Mouse (Mus musculus): ENCODE measurements around the gene Frmd4a. TPM values are rescaled to one million over a fixed set of nuclear protein-coding genes. Genes with fewer than 3 reads are reported as not detected.

Frmd4a gene
- polyA plus RNA-seq, 1 experiment, result 46.5 TPM

- no peak for DNase-seq
- Histone ChIP-seq H3K4me1 (ENCODE audit: control insufficient read depth, insufficient read depth, low read length) (peaks cover 4% of the 10 kb centered on the region), H3K4me3 (replicated peaks; ENCODE audit: extremely low read depth, low read depth, low read length) (no peak overlapping the region)
- 37% methylated on average over 7 of the region's 7 CpGs for WGBS
- no peak for TF ChIP-seq POLR2A (IDR thresholded peaks at IDR 0.05; ENCODE audit: borderline replicate concordance, extremely low read depth, low read depth, low read length)
- no peak for TF ChIP-seq CTCF (IDR thresholded peaks at IDR 0.05; ENCODE audit: insufficient read depth, low read length)
Measured at GRCm38 (mm10) chr2:4428407-4428855, 410.9 kb downstream of the Frmd4a start.

DNA sequence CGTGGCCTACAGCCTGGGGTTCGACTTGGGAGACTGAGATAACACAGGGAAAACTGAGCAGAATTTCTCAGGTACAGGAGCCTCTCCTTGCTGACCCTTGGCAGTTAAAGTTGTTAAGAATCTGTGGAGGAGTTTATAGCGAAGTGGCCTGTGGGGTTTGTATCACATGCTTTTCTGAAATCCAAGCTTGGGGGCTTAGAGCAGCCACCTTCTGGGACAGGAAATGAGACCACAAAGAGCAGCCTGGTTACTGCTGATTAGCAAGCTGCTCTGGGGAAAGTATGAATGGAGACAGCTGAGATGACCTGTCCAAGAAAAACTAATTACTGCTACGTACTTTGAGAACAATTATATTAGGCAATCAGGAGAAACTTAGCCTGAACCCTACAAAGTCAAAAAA is 415.6 kb downstream of the Frmd4a start:
- DNase-seq, result no peak
- TF ChIP-seq CTCF (IDR thresholded peaks at IDR 0.05; ENCODE audit: insufficient read depth, low read length), result no peak
- no peak for TF ChIP-seq POLR2A (IDR thresholded peaks at IDR 0.05; ENCODE audit: borderline replicate concordance, extremely low read depth, low read depth, low read length)
- 59% methylated on average over 4 of the region's 4 CpGs for WGBS
- Histone ChIP-seq H3K4me3 (replicated peaks; ENCODE audit: extremely low read depth, low read depth, low read length) (no peak overlapping the region), H3K4me1 (ENCODE audit: control insufficient read depth, insufficient read depth, low read length) (peaks cover 4% of the 10 kb centered on the region)

- Histone ChIP-seq H3K4me3 (replicated peaks; ENCODE audit: extremely low read depth, low read depth, low read length) (no peak overlapping the region), H3K4me1 (ENCODE audit: control insufficient read depth, insufficient read depth, low read length) (no peaks in the 10 kb centered on the region)
- 53% methylated on average over 8 of the region's 8 CpGs for WGBS
- no peak for DNase-seq
- TF ChIP-seq CTCF (IDR thresholded peaks at IDR 0.05; ENCODE audit: insufficient read depth, low read length) (no peak), POLR2A (IDR thresholded peaks at IDR 0.05; ENCODE audit: borderline replicate concordance, extremely low read depth, low read depth, low read length) (no peak)
Measured at GRCm38 (mm10) chr2:4435051-4435450, 417.5 kb downstream of the Frmd4a start.

DNA sequence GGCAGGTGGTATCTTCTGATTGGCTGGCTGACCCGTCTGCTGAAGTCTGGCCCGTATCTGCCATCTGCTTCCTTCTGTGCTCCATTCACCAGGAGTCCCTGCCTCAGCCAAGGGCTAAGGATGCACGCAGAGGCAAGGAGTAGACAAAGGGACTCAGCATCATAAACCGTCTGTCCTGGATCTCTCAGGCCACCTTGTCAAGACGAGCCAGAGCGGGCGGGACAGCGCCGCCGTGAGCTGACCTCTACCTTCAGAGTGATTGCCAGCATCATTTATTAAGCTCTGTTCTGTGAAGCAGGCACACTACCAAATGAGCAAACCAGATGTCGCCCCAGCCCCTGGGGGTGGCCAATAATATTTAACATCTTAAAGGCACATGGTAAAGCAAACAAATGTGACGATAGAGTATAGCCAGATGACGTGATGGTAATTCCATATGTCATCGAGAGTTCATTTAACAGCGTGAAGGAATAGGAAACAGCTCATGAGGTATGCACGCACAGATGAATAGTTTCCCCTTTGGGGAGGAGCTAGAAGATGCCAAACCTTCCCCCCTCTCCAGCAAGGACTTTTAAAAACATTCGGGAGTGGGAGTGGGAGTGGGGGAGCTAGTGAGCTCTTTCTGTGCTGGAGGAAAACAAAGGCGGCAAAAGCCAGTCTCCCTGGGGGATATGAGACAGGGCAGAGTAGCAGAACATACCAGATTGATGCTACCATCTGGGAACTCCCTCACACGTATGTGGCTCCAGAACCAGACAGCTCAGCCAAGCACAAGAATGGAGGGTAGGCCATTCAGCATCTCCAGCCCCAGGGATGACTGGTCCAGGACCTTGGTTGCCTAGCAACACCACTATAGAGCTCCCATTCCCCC is 419.1 kb downstream of the Frmd4a start:
- WGBS, result 82% methylated on average over 19 of the region's 19 CpGs
- DNase-seq, result no peak
- no peak overlapping the region for H3K4me3 ChIP-seq (replicated peaks; ENCODE audit: extremely low read depth, low read depth, low read length)
- TF ChIP-seq CTCF (IDR thresholded peaks at IDR 0.05; ENCODE audit: insufficient read depth, low read length), result no peak
- no peak for TF ChIP-seq POLR2A (IDR thresholded peaks at IDR 0.05; ENCODE audit: borderline replicate concordance, extremely low read depth, low read depth, low read length)
- no peaks in the 10 kb centered on the region for H3K4me1 ChIP-seq (ENCODE audit: control insufficient read depth, insufficient read depth, low read length)

DNA sequence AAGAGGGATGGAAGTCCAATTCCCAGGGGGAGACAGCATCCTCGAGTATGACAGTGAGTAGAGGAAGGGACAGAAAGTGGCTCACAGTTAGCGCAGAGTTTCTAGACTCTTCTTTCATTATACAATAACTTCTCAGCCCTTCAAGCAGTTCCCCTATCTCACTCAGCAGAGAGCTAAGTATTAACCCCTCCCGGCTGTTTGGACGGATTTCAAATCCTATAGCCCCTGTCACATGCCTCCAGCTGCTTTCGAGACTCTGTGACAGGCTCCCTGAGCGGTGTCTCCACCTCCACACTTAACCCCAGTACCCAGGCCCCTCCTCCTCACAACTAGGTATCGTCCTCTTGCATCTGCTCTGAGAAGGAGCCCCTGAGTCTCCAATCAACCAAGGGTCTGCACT is 421.2 kb downstream of the Frmd4a start:
- DNase-seq, result no peak
- TF ChIP-seq CTCF (IDR thresholded peaks at IDR 0.05; ENCODE audit: insufficient read depth, low read length), result no peak
- TF ChIP-seq POLR2A (IDR thresholded peaks at IDR 0.05; ENCODE audit: borderline replicate concordance, extremely low read depth, low read depth, low read length), result no peak
- 69% methylated on average over 7 of the region's 7 CpGs for WGBS
- Histone ChIP-seq H3K4me3 (replicated peaks; ENCODE audit: extremely low read depth, low read depth, low read length) (no peak overlapping the region), H3K4me1 (ENCODE audit: control insufficient read depth, insufficient read depth, low read length) (no peaks in the 10 kb centered on the region)

GRCm38 (mm10) chr2:4439909-4440308 is 422.4 kb downstream of the Frmd4a start:
- WGBS, result 85% methylated on average over 4 of the region's 4 CpGs
- H3K4me3 ChIP-seq (replicated peaks; ENCODE audit: extremely low read depth, low read depth, low read length), result no peak overlapping the region
- TF ChIP-seq POLR2A (IDR thresholded peaks at IDR 0.05; ENCODE audit: borderline replicate concordance, extremely low read depth, low read depth, low read length), result no peak
- no peak for TF ChIP-seq CTCF (IDR thresholded peaks at IDR 0.05; ENCODE audit: insufficient read depth, low read length)

DNA sequence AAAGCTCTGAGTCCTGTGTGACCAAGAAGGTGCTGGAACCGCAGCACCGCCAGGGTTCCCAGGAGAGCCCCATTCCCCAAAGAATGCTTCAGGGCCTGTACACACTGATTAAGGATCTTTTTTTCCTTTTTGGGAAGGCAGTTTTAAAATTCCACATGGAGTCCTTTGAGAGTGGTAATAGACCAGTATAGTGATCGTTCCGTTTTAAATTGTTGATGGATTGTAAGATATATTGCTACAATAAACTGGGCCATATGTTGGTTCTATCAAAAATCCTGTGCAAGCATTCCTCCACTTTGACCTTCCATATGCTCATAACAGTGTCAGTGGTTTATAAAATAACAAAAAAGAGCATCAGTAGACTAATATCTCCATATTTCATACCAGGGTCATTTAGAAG is 424.3 kb downstream of the Frmd4a start:
- Histone ChIP-seq H3K4me1 (ENCODE audit: control insufficient read depth, insufficient read depth, low read length) (no peaks in the 10 kb centered on the region), H3K4me3 (replicated peaks; ENCODE audit: extremely low read depth, low read depth, low read length) (no peak overlapping the region)
- no peak for DNase-seq
- WGBS, result 95% methylated on average over 4 of the region's 4 CpGs
- no peak for TF ChIP-seq CTCF (IDR thresholded peaks at IDR 0.05; ENCODE audit: insufficient read depth, low read length)
- no peak for TF ChIP-seq POLR2A (IDR thresholded peaks at IDR 0.05; ENCODE audit: borderline replicate concordance, extremely low read depth, low read depth, low read length)

More at GRCm38 (mm10) chr2:4439909-4440308, 422.4 kb downstream of the Frmd4a start:
- no peaks in the 10 kb centered on the region for H3K4me1 ChIP-seq (ENCODE audit: control insufficient read depth, insufficient read depth, low read length)
- DNase-seq, result no peak

GRCm38 (mm10) chr2:4444740-4445139 is 427.2 kb downstream of the Frmd4a start:
- Histone ChIP-seq H3K4me3 (replicated peaks; ENCODE audit: extremely low read depth, low read depth, low read length) (no peak overlapping the region), H3K4me1 (ENCODE audit: control insufficient read depth, insufficient read depth, low read length) (no peaks in the 10 kb centered on the region)
- DNase-seq, result no peak
- 80% methylated on average over 3 of the region's 3 CpGs for WGBS
- no peak for TF ChIP-seq CTCF (IDR thresholded peaks at IDR 0.05; ENCODE audit: insufficient read depth, low read length)
- TF ChIP-seq POLR2A (IDR thresholded peaks at IDR 0.05; ENCODE audit: borderline replicate concordance, extremely low read depth, low read depth, low read length), result no peak

DNA sequence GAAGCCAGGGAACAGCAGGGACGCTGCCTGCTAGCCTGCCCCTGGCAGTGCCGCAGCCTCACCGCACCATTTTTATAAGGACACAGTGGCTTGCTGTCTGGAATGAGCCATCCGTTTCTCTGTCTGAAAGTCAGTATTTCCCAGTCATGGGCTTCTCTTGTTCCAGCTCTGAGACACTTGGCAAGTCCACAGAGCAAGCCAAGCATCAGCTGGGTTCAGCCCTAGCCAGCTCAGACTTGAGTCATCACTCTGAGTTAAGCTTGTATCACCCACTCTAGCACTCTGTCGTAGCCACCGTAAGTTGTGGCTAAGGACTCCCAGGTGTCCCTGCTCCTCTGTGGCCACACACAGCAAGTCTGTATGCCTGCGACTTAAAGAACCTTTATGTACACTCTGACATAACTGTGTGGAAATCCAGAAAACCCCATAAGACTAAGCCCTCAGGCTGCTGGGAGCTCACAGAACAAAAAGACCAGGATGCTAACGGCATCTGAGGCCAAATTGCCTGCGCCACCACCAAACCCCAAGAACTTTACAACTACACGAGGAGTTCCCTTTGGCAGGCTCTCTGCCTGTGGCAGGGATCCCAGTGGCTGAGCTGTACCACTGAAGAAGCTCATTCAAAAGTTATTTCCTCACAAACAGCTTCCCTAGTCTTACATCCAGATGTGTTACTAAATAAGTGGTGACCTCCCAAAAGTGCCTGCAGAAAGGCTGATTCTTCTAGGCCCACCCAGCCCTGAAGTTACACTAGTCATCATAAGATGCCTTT is 428.3 kb downstream of the Frmd4a start:
- H3K4me3 ChIP-seq (replicated peaks; ENCODE audit: extremely low read depth, low read depth, low read length), result no peak overlapping the region
- no peak for TF ChIP-seq POLR2A (IDR thresholded peaks at IDR 0.05; ENCODE audit: borderline replicate concordance, extremely low read depth, low read depth, low read length)
- TF ChIP-seq CTCF (IDR thresholded peaks at IDR 0.05; ENCODE audit: insufficient read depth, low read length), result no peak
- DNase-seq, result no peak
- no peaks in the 10 kb centered on the region for H3K4me1 ChIP-seq (ENCODE audit: control insufficient read depth, insufficient read depth, low read length)
- 62% methylated on average over 10 of the region's 10 CpGs for WGBS
